Mouse (Mus musculus): ENCODE data around the gene Nos3. TPM values are rescaled to one million over a fixed set of nuclear protein-coding genes. Genes with fewer than 3 reads are reported as not detected.

The Nos3 gene
- polyA plus RNA-seq, 1 experiment: 11.4 TPM

GRCm38 (mm10) chr5:24374216-24374615 is 9.6 kb downstream of the Nos3 start:
- no peak overlapping the region for H3K27ac ChIP-seq (ENCODE audit: insufficient read depth, low read depth, low read length)
- no peak overlapping the region for H3K4me3 ChIP-seq (ENCODE audit: insufficient read depth, low read depth, low read length)
- H3K4me1 ChIP-seq (ENCODE audit: control insufficient read depth, insufficient read depth, low read length): no peaks in the 10 kb centered on the region
- peak; percentile 12 for DNase-seq
- TF ChIP-seq CTCF (conservative IDR thresholded peaks at IDR 0.05; ENCODE audit: insufficient read depth, insufficient read length, low read depth, low read length) (no peak), POLR2A (IDR thresholded peaks at IDR 0.05; ENCODE audit: low read depth, low read length) (no peak)
- 46% methylated on average over 6 of the region's 6 CpGs for WGBS
- H3K36me3 ChIP-seq (ENCODE audit: control insufficient read depth, insufficient read depth, low read length): no peaks in the 10 kb centered on the region
- no peaks in the 10 kb centered on the region for H3K27me3 ChIP-seq (replicated peaks; ENCODE audit: control insufficient read depth, insufficient read depth, low read length)

GRCm38 (mm10) chr5:24374666-24375328 is 10.2 kb downstream of the Nos3 start:
- no peaks in the 10 kb centered on the region for H3K27me3 ChIP-seq (replicated peaks; ENCODE audit: control insufficient read depth, insufficient read depth, low read length)
- WGBS: 65% methylated on average over 7 of the region's 7 CpGs
- DNase-seq: no peak
- no peaks in the 10 kb centered on the region for H3K4me1 ChIP-seq (ENCODE audit: control insufficient read depth, insufficient read depth, low read length)
- H3K36me3 ChIP-seq (ENCODE audit: control insufficient read depth, insufficient read depth, low read length): no peaks in the 10 kb centered on the region
- no peak overlapping the region for H3K27ac ChIP-seq (ENCODE audit: insufficient read depth, low read depth, low read length)
- no peak for TF ChIP-seq CTCF (conservative IDR thresholded peaks at IDR 0.05; ENCODE audit: insufficient read depth, insufficient read length, low read depth, low read length)
- TF ChIP-seq POLR2A (IDR thresholded peaks at IDR 0.05; ENCODE audit: low read depth, low read length): no peak
- no peak overlapping the region for H3K4me3 ChIP-seq (ENCODE audit: insufficient read depth, low read depth, low read length)

- TF ChIP-seq CTCF (conservative IDR thresholded peaks at IDR 0.05; ENCODE audit: insufficient read depth, insufficient read length, low read depth, low read length) (no peak), POLR2A (IDR thresholded peaks at IDR 0.05; ENCODE audit: low read depth, low read length) (no peak)
- Histone ChIP-seq H3K36me3 (ENCODE audit: control insufficient read depth, insufficient read depth, low read length) (no peaks in the 10 kb centered on the region), H3K27me3 (replicated peaks; ENCODE audit: control insufficient read depth, insufficient read depth, low read length) (no peaks in the 10 kb centered on the region), H3K4me3 (ENCODE audit: insufficient read depth, low read depth, low read length) (no peak overlapping the region), H3K27ac (ENCODE audit: insufficient read depth, low read depth, low read length) (no peak overlapping the region), H3K4me1 (ENCODE audit: control insufficient read depth, insufficient read depth, low read length) (peaks cover 2% of the 10 kb centered on the region; the same call in 1 of the 2 replicates)
- 89% methylated on average over 2 of the region's 2 CpGs for WGBS
- DNase-seq: no peak
These were observed 14.1 kb downstream of the Nos3 start for GRCm38 (mm10) chr5:24378700-24379099.

GRCm38 (mm10) chr5:24379501-24379900 is 14.9 kb downstream of the Nos3 start:
- Histone ChIP-seq H3K27ac (ENCODE audit: insufficient read depth, low read depth, low read length) (no peak overlapping the region), H3K36me3 (ENCODE audit: control insufficient read depth, insufficient read depth, low read length) (no peaks in the 10 kb centered on the region), H3K4me3 (ENCODE audit: insufficient read depth, low read depth, low read length) (no peak overlapping the region), H3K27me3 (replicated peaks; ENCODE audit: control insufficient read depth, insufficient read depth, low read length) (no peaks in the 10 kb centered on the region), H3K4me1 (ENCODE audit: control insufficient read depth, insufficient read depth, low read length) (peaks cover 5% of the 10 kb centered on the region; the same call in 1 of the 2 replicates)
- DNase-seq: no peak
- TF ChIP-seq CTCF (conservative IDR thresholded peaks at IDR 0.05; ENCODE audit: insufficient read depth, insufficient read length, low read depth, low read length) (no peak), POLR2A (IDR thresholded peaks at IDR 0.05; ENCODE audit: low read depth, low read length) (no peak)
- WGBS: 79% methylated on average over 4 of the region's 4 CpGs

- no peak overlapping the region for H3K4me3 ChIP-seq (ENCODE audit: insufficient read depth, low read depth, low read length)
- 92% methylated on average over 4 of the region's 4 CpGs for WGBS
These were observed 15.9 kb downstream of the Nos3 start for GRCm38 (mm10) chr5:24380499-24380898.

GRCm38 (mm10) chr5:24381486-24381885 is 16.9 kb downstream of the Nos3 start:
- Histone ChIP-seq H3K27me3 (replicated peaks; ENCODE audit: control insufficient read depth, insufficient read depth, low read length) (no peaks in the 10 kb centered on the region), H3K27ac (ENCODE audit: insufficient read depth, low read depth, low read length) (no peak overlapping the region), H3K36me3 (ENCODE audit: control insufficient read depth, insufficient read depth, low read length) (no peaks in the 10 kb centered on the region), H3K4me1 (ENCODE audit: control insufficient read depth, insufficient read depth, low read length) (peaks cover 8% of the 10 kb centered on the region; the same call in 1 of the 2 replicates), H3K4me3 (ENCODE audit: insufficient read depth, low read depth, low read length) (no peak overlapping the region)
- DNase-seq: no peak
- WGBS: 79% methylated on average over 6 of the region's 6 CpGs
- TF ChIP-seq CTCF (conservative IDR thresholded peaks at IDR 0.05; ENCODE audit: insufficient read depth, insufficient read length, low read depth, low read length): no peak
- no peak for TF ChIP-seq POLR2A (IDR thresholded peaks at IDR 0.05; ENCODE audit: low read depth, low read length)

More at GRCm38 (mm10) chr5:24380499-24380898, 15.9 kb downstream of the Nos3 start:
- no peak for DNase-seq
- Histone ChIP-seq H3K4me1 (ENCODE audit: control insufficient read depth, insufficient read depth, low read length) (peaks cover 8% of the 10 kb centered on the region; the same call in 1 of the 2 replicates), H3K27me3 (replicated peaks; ENCODE audit: control insufficient read depth, insufficient read depth, low read length) (no peaks in the 10 kb centered on the region), H3K27ac (ENCODE audit: insufficient read depth, low read depth, low read length) (no peak overlapping the region), H3K36me3 (ENCODE audit: control insufficient read depth, insufficient read depth, low read length) (no peaks in the 10 kb centered on the region)
- TF ChIP-seq POLR2A (IDR thresholded peaks at IDR 0.05; ENCODE audit: low read depth, low read length) (no peak), CTCF (conservative IDR thresholded peaks at IDR 0.05; ENCODE audit: insufficient read depth, insufficient read length, low read depth, low read length) (no peak)

- Histone ChIP-seq H3K4me1 (ENCODE audit: control insufficient read depth, insufficient read depth, low read length) (peaks cover 8% of the 10 kb centered on the region; the same call in 1 of the 2 replicates), H3K36me3 (ENCODE audit: control insufficient read depth, insufficient read depth, low read length) (no peaks in the 10 kb centered on the region), H3K27me3 (replicated peaks; ENCODE audit: control insufficient read depth, insufficient read depth, low read length) (no peaks in the 10 kb centered on the region), H3K27ac (ENCODE audit: insufficient read depth, low read depth, low read length) (no peak overlapping the region), H3K4me3 (ENCODE audit: insufficient read depth, low read depth, low read length) (no peak overlapping the region)
- TF ChIP-seq POLR2A (IDR thresholded peaks at IDR 0.05; ENCODE audit: low read depth, low read length) (no peak), CTCF (conservative IDR thresholded peaks at IDR 0.05; ENCODE audit: insufficient read depth, insufficient read length, low read depth, low read length) (no peak)
- DNase-seq: no peak
- 65% methylated on average over 2 of the region's 2 CpGs for WGBS
These were observed 17.4 kb downstream of the Nos3 start for GRCm38 (mm10) chr5:24381988-24382387.
